Mouse (Mus musculus) thymus, adult 2 months (tissue): ENCODE measurements around the gene Smg6.

Experiments
- CTCF ChIP-seq: fragments of 200-500 bp; IDR thresholded peaks from 2 replicates; pipeline ENCODE4 v1.5.1; 2012; ENCODE audit warnings: mild to moderate bottlenecking, control low read depth, low read length, moderate library complexity, borderline replicate concordance; ENCODE audit not compliant: control insufficient read depth, poor library complexity, insufficient read depth; ENCODE audit errors: extremely low read depth
- POLR2A ChIP-seq: fragments of 200-500 bp; IDR thresholded peaks from 2 replicates; pipeline ENCODE4 v1.6.1; 2012; ENCODE audit warnings: mild to moderate bottlenecking, low read length, control low read depth, moderate library complexity; ENCODE audit not compliant: control insufficient read depth, poor library complexity, insufficient read depth; ENCODE audit errors: extremely low read depth

- TF ChIP-seq CTCF (no peak), POLR2A (no peak)
Observed at GRCm38 (mm10) chr11:75167643-75168589, 242.3 kb downstream of the Smg6 start.
